Mouse (Mus musculus) testis, postnatal 14 days (tissue): ENCODE data around the gene Maml1.
"Not testable (repeated sequence)": the region's sequence is repeated elsewhere in the genome, so short reads cannot be mapped to it uniquely, and the experiment has no call there.

Experiments
- DNase-seq: peaks from one replicate; pipeline ENCODE4 v3.0.0; 2021; ENCODE audit warnings: low spot score

The Maml1 gene

DNA sequence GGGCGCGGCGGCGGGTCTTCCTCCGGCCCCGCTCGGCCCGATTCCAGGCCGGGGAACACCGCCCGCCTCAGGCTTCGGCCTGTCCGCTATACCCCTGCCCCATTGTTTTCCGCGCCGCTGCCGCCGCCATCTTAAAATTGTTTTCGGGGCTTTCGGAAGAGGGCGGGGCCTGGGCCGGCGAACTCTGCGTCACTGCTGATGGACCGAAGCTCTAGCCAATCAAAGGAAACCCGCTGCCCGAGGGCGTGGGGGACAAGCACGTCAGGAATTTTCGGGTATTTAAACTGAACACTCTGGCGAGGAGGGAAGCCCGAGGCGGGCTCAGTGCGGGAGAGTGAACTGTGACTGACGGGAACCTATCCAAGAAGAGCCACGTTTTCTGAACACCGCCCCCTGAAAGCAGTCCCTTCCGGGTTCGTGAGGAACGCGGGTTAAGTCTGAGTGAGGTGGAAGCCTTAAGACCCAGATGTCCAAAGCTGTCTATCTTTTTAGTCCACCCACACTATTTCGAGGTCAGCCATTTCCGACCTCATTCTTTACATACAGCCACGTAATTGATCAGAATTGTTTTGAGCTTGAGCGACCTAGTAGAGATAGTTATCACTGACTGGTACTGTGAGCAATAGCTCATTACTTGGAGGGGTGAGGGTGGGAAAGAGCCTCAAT, at the start of gene Maml1:
Gene Maml1, minus strand, starts transcription at position 122 of the 666 bp plus-strand sequence.
- DNase-seq, result peak; percentile 98

DNA sequence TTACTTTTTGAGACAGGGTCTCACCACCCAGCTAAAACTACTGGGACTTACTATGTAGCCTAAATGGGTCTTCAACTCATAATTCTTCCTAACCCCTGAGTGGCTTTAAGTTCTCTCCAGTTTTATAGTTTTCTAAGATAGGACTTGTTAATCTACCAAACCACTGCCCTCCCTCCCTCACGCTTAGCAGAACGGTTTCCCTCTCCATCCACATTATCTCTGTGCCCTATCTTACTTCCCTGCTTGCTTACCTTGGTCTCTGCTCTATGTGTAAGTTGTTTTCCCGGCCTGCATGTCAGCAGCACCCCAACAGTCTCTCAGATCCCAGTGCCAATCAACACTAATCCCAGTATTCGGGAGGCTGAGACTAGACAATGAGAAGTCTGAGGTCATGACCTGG, 44.8 kb upstream of the Maml1 start:
- DNase-seq, result no peak

DNA sequence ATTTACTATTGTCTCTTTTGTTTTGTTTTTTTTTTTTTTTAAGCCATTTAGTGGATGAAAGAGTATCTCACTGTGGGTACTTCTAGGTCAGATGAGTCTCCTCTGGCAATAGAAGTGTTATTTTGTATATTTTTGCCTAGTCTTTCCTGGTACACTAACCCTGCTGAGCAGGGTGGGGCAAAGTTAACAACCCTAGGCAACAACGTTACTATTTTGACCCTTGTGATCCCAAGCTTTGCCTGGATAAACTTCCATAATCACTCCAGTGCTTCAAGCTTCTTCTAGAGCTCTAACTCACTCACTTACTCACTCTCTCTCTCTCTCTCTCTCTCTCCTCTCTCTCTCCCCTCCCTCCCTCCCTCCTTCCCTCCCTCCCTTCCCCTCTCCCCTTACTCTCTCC, 44.0 kb upstream of the Maml1 start:
- DNase-seq, result peak; percentile 39

DNA sequence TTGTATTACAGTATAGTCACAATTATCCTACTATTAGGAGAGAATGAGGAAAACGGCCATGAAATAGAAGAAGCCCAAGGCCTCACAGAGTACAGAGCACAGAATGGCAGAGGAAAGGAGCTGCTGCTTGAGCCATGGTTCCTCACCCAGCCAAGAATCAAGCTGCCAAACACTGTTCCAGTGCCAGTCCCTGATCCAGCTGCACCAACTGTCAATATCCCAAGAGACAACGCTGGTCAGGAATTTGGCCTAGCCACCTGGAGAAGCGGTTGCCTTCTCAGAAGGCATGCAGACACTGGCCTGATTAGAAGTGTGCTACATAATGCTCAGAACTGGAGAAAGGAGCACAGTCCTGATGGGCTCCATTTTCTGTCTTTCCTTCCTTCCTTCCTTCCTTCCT, 41.1 kb upstream of the Maml1 start:
- DNase-seq, result no peak

DNA sequence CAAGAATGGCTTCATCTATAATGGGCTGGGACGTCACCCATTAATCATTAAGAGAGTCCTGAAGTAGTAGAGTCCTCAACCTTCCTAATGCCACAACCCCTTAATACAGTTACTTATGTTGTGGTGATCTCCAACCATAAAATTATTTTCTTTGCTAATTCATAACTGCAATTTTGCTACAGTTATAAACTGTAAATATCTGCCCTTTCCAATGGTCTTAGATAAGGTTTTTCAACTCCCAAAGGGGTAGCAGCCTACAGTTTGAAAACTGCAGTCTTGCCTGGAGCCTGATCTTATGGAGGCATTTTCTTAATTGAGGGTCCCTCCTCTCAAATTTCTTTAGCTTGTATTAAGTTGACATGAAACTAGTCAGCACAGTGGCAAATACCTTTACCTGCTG, 37.3 kb upstream of the Maml1 start:
- no peak for DNase-seq

DNA sequence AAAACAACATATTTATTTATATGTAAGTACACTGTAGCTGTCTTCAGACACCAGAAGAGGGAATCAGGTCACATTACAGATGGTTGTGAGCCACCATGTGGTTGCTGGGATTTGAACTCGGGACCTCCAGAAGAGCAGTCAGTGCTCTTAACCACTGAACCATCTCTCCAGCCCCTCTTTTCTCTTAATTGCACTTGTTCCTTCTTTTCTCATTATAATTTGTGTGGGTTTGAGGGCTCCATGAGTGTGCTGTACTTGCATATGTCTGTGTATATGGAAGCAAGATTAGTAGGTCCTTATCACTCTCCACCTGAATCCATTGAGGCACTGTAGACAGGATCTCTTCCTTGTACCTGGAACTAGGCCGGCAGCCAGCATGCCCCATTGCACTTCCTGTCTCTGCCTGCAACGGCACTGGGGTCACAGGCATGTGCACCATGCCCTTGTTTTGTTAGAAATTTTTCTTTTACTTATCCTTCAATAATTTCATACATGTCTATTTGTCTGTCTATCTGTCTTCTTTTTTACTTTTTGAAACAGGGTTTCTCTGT, 36.0 kb upstream of the Maml1 start:
- no peak for DNase-seq

DNA sequence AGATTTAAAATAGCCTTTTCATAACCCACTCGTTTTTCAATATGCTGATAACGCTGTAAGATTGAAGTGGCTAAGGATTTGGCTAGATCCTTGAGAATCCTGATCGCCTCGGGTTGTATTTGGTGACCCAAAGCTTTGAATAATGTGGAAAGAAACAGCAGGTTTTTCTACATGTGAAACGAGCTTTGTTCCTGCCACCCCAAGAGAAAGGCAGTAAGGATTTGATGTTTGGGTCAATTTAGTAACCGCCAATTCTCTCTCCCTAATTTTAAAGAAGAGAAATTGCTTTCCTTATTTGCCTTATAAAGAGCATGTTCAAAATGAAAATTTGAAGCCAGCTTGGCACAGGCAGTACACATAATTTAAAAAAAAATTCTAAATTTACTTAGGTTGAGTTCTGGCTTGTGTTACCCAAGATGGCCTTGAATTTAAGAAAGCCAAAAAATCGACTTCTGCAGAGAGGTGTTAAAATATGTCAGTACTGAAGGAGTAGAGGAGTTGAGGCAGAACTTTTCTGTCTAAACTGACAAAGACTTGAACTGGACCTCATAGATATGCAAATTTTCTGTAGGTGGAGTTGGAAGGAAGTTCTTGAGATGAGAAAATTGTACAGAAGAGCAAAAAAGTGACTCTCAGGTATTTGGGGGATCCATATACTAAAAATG, 34.3 kb upstream of the Maml1 start:
- DNase-seq, result no peak

DNA sequence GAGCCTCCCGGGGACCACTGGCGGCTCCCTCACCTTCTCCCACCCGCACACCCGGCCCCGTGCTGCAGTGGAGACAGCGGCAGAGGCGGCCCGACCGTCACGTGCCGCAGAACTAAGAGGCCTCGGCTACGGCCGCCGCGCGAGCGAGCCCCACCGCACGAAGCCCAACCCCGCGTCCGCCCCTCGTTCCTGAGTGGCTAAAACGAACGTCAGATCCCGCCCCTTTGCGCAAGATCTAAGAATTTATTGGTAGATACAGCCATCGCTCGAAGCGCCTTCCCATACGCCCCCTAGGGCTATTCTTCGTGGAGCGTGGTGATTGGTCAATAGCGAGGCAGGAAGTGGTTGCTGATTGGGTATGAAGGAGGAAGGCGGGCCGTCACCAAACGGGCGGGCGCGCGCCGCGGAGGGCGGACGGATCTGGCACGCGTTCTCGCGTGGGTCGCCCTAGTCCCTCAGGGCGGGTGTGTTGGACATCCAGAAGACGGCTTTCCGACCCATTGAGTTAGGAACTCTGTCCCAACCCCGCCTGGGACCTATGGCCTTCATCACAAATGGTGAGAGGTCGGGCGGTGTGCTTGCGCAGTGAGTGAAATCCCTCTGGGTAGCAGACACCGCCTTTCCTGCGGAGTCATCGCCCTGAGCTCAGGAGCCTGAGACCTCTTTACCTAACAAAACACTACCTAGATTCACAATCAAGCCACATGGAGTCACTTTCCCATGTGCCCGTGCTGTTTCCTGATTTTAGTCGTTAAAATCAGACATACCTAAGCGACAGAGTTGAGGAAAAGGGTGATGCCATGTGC, 33.6 kb upstream of the Maml1 start, which contains the start of gene Canx:
Gene Canx, minus strand, starts transcription at position 178 of the 806 bp plus-strand sequence.
- peak; percentile 99 for DNase-seq

DNA sequence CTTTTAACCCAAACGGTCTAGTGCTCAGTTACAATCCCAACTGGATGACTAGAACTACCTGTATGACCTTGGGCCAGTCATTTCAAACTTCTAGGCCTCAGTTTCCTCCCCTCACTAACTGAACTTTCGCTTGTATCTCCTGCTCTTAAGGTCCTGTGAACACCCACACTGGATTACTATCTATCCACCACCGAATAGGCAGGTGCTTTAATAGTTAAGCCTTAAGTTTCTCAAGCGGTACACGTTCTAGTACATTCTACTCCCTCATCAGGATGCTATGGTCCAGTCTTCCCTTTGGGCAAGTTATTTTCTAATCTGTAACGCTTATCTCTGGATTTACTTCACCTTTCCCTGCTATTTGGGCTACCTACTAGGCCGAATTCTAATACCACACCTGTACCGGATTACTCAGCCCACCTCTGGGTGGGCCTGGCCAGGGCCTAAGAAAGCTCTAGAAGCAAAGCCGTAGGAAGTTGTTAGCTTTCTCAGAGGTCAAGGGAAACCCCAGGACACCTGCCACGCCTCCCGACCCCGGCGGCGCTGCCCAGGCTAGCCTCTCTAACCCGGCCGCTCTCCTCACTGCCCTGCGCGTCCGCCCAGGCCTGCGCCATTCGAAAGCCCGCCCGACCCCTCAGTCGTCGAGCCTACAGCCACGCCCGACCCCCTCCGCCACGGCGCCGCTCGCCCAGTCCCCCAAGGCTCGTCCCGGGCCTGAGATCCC, 32.8 kb upstream of the Maml1 start:
- no peak for DNase-seq

DNA sequence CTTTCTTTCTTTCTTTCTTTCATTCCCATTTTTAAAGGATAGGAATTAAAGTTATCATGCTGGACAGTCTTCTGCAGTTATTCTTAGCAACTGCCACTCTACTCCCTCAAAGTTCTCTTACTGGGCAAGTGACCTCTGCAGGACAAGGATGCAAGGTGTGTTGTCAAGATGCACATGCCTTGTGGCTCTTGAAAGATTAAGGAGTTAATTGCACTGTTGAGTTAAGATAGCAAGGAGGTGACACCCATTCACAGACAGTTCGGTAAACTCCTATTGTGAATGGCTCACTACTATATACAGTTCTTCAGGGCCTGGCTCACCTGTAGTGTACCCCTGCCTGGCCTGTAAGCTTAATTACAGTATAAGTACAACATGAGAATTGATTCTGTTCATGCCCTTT, 31.7 kb upstream of the Maml1 start:
- DNase-seq, result no peak

DNA sequence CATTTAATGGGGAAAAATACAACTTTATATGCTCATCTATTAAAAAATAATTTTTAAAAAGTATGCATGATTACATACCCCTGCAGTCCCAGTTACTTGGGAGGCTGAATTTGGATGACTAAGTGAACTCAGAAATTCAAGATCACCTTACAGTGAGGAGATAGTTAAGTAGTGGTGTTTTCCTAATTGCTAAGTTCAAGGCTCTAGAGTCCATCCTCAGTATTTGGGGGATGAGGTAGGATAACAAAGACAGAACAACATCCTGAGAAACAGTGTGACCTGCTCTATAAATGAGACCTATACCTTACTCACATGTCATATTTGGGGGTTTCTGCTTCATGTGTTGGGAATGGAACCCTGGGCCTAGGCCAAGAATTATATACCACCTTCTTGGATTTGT, 30.2 kb upstream of the Maml1 start:
- no peak for DNase-seq

DNA sequence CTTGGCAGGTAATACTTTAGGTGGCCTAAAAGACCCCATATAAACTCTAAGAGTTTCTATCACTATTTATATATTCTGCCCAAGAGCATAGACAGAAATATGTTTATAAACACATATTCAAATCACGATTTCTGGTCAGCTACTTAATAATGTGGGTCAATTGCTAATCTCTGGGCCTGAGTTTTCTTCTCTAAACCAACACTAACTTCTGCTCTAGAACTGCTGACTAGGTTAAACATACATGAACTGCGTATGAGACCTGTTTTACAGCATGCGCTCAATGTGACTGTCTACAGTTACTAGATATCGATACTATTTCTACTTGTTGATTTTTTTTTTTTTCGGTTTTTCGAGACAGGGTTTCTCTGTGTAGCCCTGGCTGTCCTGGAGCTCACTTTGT, 29.1 kb upstream of the Maml1 start:
- DNase-seq, result no peak

DNA sequence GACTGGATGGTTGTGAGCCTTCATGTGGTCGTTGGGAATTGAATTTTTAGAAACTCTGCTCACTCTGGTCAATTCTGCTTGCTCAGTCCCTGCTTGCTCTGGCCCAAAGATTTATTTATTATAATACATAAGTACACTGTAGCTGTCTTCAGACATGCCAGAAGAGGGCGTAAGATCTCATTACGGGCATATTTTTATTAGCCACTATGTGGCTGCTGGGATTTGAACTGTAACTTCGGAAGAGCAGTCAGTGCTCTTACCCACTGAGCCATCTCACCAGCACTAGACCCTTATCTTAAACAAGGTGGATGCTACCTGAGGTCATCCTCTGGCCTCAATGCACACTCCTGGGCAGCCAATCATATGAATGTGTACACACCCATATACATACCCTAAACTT, 27.2 kb upstream of the Maml1 start:
- DNase-seq, result not testable (repeated sequence)

DNA sequence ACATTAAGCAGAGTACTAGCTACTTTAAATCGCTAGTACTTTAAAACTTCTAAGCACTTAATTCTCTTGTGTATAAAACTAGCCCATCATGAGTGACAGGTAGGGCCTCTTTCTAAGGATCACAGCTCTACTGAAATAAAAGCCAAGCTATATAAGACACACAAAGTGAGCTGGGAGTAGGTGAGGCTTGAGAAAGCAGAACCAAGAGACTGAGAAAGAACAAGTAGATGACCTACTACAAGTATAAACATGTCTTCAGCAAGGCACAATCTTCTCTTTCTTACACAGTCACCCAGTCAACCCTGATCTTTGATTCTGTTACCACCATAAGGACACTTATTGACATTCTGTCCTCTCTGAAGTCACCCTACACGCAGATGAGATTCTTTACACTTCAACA, 20.7 kb upstream of the Maml1 start:
- no peak for DNase-seq

DNA sequence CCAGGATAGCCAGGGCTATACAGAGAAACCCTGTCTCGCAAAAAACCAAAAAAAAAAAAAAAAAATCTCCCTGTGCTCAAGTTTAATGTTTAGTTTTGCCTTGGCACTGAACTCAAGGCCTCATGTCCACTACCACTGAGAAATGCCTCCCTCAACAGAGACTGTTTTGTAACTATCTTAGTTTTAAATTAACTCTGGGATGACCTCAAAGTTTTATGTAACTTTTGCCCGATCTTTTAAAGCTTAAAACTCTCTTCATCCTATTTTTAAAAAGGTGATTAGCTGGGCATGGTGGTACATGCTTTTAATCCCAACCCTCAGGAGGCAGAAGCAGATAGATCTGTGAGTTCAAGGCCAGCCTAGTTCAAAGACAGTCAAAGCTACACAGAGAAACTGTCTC, 11.3 kb upstream of the Maml1 start:
- no peak for DNase-seq

DNA sequence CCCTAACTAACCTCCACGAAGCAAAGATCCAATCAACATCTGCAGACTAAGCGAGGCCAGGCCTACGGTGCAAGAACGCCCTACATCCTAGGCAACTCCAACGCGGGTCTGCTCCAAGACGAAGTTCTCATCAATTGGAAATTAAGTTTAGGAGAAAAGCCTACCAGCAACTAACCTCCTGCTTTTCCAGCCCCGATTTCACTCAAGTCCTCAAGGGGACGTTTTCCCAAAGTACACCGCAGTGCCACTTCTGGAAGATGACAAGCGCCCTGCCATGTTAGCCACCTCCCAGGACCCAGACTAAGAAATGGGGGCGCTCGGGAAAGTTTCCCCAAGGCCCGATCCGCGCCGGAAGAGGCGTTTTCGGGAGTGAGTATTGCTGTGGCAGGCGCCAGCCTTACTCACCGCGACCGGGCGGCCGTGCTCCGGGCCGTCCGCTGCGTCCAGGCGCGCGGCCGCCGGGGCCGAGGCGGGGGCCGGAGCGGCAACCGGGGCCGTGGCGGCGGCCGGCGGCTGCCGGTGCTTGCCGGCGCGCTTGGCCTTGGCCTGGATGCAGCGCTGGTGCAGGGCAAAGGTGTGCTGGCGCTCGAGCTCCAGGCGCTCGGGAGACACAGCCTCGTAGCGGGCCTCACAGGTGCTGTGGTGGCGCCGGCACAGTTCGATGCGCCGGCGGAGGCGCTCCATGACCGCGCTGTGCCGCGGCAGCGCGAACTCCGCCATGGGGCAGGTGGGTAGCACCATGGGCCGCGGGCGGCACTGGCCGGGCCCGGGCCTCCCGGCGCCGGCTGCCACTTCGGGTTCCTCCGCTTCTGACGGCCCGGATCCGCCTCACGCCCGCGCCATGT, 568 bp downstream of the Maml1 start:
- peak; percentile 81 for DNase-seq

DNA sequence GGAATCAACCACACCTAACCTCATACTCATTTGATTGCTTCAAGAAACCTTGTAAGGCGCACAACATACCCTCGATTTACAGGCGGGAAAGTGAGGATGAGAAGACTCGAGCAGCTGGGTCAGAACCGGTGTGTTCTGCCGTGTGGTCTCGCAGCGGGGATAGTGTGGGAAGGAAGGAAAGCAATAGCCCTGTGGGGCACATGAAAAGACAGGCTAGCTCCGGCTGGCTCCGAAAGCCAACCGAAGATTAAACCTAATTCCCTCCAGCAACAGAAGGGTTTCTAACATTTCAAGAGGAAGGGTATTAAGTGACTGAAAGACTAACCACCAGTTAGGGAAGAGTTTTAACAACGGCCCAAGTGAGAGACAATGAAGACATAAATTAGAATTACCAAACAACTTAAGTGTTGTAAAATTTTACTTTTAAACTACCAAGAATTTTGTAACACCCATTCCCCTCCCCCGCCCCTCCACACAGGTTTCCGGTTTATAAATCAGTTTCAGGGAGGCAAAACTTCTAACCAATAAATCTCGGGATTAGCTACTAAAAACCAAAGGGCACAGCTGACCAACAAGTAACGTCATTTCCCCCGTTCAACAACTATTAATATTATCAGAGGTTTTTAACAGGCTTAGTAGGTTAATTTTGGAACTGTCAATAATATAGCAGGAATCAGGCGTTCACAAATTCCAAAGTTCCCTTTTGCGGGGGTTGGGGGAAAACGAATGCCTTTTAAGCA, 1.5 kb downstream of the Maml1 start:
- no peak for DNase-seq

DNA sequence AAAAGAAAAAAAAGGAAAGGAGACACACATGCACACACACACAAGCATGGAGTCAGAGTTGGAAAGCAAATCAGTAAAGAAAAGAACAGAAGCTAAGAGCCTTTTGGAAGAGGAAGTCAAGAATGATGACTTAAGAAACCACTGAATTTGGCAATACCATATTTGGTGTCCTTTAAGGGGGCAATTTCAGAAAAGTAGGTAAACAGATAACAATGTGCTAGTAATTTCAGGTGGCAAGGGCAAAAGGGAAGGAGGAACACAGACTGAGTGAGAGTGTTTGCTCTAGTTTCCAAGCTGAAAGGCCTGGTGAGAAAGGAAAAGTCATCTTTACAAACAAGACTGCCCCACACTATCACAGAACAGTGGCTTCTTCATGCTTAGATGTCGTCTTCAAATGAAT, 5.7 kb downstream of the Maml1 start:
- no peak for DNase-seq

DNA sequence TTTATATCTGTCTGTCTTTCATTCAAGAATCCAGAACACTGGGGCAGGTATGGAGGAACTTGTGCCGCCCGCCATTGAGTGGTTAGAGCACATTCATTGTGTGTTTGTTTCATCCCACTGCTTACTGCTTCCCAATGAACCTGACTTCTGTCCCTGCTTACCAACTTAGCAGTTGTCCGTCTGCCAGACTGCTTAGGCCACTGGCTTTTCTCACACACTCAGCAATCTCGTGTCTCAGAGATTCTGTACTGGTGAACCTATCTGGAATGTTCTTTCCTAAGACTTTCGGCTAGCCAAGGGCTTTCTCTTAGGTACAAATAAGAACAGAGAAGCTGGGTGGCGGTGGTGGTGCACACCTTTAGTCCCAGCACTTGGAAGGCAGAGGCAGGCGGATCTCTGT, 6.4 kb downstream of the Maml1 start:
- no peak for DNase-seq

DNA sequence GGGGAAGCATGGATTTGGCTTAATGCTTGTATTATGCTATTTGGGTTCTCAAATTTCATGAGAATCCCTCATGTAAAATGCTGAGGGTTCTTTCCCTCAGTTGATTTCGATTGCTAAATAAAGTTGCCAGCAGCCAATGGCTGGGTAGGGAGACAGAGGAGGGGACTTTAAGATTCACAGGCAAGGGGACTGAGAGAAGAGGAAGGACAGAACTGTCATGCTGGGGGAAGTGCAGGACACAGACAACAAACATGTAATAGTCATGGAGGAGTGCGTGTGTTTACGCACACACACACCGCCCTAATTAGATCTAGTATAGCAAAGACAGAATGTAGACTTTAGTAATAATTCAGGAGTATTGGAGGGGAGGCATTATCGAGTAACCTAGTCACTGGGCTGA, 6.8 kb downstream of the Maml1 start:
- no peak for DNase-seq

DNA sequence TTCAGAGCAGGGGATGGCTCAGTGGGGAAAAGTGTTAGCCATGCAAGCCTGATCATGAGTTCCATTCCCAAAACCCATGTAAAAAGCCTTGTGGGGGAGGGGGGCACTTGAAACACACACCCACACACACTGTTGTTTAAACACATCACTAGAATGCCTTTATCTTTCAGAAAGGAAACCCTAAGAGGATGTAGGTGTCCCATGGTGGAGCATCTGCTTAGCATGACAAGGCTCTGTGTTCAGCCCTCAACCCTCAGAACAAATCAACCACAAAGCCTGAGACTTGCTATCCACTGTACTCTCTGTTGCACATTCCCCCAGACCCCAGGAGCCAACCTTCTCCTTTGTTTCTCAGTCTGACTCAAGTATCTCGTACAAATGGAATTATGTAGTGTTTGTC, 12.1 kb downstream of the Maml1 start:
- no peak for DNase-seq
